Mouse (Mus musculus): Measurements from ENCODE around the gene Fam89b. TPM values are rescaled to one million over a fixed set of nuclear protein-coding genes. Genes with fewer than 3 reads are reported as not detected.

Gene Fam89b
- polyA plus RNA-seq (2014; fragmentation: Illumina TruSeq; extraction: RNeasy Lipid Tissue Mini Kit (QIAGEN cat#74804); ENCODE audit: low read depth, low replicate concordance) = not detected

DNA sequence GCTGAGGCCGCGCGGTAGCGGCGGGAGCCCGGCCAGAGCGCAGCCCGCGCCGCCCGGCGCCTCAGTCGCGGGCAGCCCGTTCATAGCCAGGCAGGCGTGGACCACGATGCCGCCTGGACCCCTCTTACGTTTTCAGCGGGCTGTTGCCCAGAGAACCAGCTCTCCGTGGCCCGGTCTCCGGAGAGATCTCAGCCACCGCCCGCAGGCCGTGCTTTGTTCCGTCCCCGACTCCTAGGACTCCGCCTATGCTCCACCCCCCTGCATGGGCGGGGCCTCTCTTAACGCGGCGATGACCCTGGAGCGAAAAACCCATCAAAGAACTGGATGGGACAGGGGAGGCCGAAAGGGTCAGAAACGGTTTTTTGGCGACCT is at the start of gene Fam89b:
TSS of gene Fam89b (minus strand) at position 210 of the 372 bp plus-strand sequence.

DNA sequence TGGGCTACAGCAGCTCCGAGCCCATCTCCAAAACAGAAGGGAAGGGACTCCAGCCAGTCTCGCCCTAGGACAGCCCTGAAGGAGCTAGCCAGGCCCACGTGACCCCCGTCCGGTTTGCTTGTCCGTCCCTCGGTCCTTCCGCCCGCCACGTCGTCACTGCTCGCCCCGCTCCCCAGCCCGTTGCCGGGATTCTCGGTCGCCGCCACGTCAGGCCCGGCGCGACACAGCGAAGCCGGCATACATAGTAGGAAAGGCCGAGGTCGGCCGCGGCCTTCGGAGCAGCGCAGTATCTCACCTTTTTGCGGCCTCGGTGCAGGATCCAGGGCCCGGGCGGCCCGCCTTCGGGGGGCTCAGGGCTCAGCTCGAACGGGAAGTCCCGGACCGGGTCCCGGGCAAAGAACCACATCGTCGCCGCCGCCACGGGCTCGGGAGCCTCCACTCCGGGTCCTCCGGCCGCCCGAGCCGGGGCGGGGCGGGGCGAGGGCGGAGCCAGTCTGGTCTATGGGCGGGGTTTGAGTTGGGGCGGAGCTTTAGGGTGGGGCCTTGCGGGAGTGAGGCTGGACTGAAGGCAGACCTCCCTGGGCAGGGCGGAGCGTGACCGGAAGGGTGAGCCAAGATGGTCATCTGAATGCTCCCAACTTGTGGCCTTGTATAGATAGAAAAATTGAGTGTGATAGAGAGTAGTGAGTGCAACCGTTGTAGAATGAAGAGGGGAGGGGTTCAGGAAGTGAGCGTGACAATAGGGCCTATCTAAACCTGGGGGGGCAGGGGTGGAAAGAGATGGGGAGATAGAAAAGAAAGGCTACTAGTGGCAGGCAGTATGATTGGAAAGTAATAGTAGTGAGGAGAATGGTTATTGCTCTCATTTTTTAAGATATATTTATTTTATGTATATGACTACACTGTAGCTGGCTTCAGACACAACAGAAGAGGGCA is 41.7 kb upstream of the Fam89b start, which contains the start of gene Scyl1:
TSS of gene Scyl1 (minus strand) at position 495 of the 936 bp plus-strand sequence.

DNA sequence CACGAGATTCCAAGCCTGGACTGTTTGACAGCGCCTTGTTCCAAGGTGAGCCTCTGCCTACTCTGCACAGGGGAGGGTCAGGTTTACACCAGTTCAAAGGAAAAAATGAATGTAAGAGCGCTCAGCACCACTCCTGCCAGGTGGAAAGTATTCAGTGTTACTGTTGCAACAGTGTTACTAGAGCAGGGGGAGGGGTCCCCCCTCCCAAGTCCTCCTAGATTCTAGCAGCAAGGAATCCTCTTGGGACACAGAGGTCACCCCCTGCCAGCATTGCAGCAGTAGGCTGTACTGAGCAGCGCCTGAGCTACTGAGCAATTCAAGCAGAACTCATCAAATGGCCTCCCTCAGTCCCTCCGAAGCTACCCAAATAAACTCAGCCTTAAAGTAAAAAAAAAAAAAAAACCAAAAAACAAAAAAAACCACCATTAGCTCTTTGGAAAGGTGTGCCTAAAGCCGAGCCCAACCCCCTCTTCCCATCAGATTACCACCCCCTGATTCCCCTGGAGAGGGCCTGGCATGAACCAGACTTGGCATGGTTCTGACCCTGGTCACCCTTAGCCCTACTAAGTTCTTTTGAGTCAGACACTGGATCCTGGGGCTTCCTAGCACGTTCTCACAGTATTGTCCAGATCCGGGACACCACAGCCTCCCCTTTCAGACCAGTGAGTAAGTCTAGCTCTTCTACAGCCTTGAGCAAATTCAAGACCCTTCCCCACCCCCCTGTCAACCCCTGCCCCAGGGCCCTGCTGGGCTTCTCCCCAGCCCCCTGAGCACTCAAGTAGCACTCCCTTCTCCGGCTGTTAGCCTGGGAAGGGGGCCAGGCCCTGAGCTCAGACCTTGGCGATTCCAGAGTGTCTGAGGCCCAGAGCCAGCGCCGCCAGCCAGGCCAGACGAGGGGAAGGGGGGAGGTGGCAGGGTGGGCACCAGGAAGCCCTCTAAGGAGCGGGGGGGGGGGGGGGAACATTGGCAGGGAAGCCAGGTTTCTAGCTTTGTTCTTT is 11.2 kb upstream of the Fam89b start, which contains the start of gene Ltbp3:
TSS of gene Ltbp3 (plus strand) at position 585 of the 998 bp plus-strand sequence.

DNA sequence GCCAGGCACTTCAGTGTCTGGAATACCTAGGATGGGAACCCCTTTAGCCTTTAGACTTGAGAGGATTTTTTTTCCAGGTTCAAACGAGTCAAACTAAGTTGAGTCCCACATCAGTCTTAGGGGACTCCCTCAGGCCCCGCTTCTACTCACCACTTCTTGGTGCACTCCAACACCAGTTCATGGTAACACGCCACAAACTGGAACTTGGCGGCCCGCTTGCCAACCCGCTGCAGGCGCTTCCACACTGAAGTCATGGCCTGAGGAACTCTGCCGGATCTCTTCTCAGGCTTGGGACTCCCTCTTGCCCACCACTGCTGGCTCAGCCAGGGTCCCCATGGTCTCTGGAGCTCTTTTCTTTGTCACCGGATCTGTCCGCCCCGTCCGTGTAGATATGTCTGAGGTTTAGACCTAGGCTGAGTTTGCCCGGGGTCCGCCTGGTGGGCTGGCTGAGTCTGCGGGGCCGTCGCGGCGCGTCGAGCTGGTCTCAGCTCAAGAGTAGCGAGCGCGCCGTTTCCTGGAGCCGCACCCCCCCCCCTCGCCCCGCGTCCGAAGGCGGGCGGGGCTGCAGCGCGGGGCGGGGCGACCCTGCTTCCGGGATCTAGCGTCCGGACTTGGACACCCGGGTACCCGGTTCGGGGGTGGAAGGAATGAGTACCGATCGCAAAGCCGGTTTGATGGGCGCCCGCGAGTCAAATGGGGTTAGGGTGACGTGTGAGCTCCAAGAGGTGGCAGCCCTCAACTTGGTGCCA is 3.5 kb downstream of the Fam89b start, which contains the start of gene Ehbp1l1:
TSS of gene Ehbp1l1 (minus strand) at position 551 of the 749 bp plus-strand sequence.

GRCm38 (mm10) chr19:5704163-5704800 is 25.2 kb downstream of the Fam89b start, which contains the start of gene Kcnk7:
TSS of gene Kcnk7 (plus strand) at chr19:5704367.

GRCm38 (mm10) chr19:5688200-5689087 is 41.0 kb downstream of the Fam89b start, which contains the start of the genes Map3k11 and Pcnx3:
TSS of gene Map3k11 (plus strand) at chr19:5688742.
TSS of gene Pcnx3 (minus strand) at chr19:5688908.

Other genes with a start within 250 kb of the Fam89b start
- gene Mus81, start 241.3 kb downstream of the Fam89b start, polyA plus RNA-seq (2014; fragmentation: Illumina TruSeq; extraction: RNeasy Lipid Tissue Mini Kit (QIAGEN cat#74804); ENCODE audit: low read depth, low replicate concordance) = 2.1 TPM
- gene Cfl1, start 239.2 kb downstream of the Fam89b start, polyA plus RNA-seq (2014; fragmentation: Illumina TruSeq; extraction: RNeasy Lipid Tissue Mini Kit (QIAGEN cat#74804); ENCODE audit: low read depth, low replicate concordance) = 227 TPM
- not detected for gene 1700020D05Rik, start 225.9 kb downstream of the Fam89b start, polyA plus RNA-seq (2014; fragmentation: Illumina TruSeq; extraction: RNeasy Lipid Tissue Mini Kit (QIAGEN cat#74804); ENCODE audit: low read depth, low replicate concordance)
- 0.58 TPM for gene Snx32, start 219.1 kb downstream of the Fam89b start, polyA plus RNA-seq (2014; fragmentation: Illumina TruSeq; extraction: RNeasy Lipid Tissue Mini Kit (QIAGEN cat#74804); ENCODE audit: low read depth, low replicate concordance)
- not detected for gene Ovol1, start 169.0 kb downstream of the Fam89b start, polyA plus RNA-seq (2014; fragmentation: Illumina TruSeq; extraction: RNeasy Lipid Tissue Mini Kit (QIAGEN cat#74804); ENCODE audit: low read depth, low replicate concordance)
- gene Ap5b1, start 161.6 kb downstream of the Fam89b start, polyA plus RNA-seq (2014; fragmentation: Illumina TruSeq; extraction: RNeasy Lipid Tissue Mini Kit (QIAGEN cat#74804); ENCODE audit: low read depth, low replicate concordance) = not detected
- 1.9 TPM for gene Rnaseh2c, start 127.8 kb downstream of the Fam89b start, polyA plus RNA-seq (2014; fragmentation: Illumina TruSeq; extraction: RNeasy Lipid Tissue Mini Kit (QIAGEN cat#74804); ENCODE audit: low read depth, low replicate concordance)
- gene Kat5, start 119.4 kb downstream of the Fam89b start, polyA plus RNA-seq (2014; fragmentation: Illumina TruSeq; extraction: RNeasy Lipid Tissue Mini Kit (QIAGEN cat#74804); ENCODE audit: low read depth, low replicate concordance) = 29.7 TPM
- gene Rela, start 92.2 kb downstream of the Fam89b start, polyA plus RNA-seq (2014; fragmentation: Illumina TruSeq; extraction: RNeasy Lipid Tissue Mini Kit (QIAGEN cat#74804); ENCODE audit: low read depth, low replicate concordance) = 2.9 TPM
- gene Sipa1, start 65.9 kb downstream of the Fam89b start, polyA plus RNA-seq (2014; fragmentation: Illumina TruSeq; extraction: RNeasy Lipid Tissue Mini Kit (QIAGEN cat#74804); ENCODE audit: low read depth, low replicate concordance) = 1.3 TPM
- gene Map3k11, start 40.9 kb downstream of the Fam89b start, polyA plus RNA-seq (2014; fragmentation: Illumina TruSeq; extraction: RNeasy Lipid Tissue Mini Kit (QIAGEN cat#74804); ENCODE audit: low read depth, low replicate concordance) = 2.2 TPM
- gene Pcnx3, start 40.7 kb downstream of the Fam89b start, polyA plus RNA-seq (2014; fragmentation: Illumina TruSeq; extraction: RNeasy Lipid Tissue Mini Kit (QIAGEN cat#74804); ENCODE audit: low read depth, low replicate concordance) = 0.70 TPM
- not detected for gene Kcnk7, start 25.3 kb downstream of the Fam89b start, polyA plus RNA-seq (2014; fragmentation: Illumina TruSeq; extraction: RNeasy Lipid Tissue Mini Kit (QIAGEN cat#74804); ENCODE audit: low read depth, low replicate concordance)
- gene Ehbp1l1, start 3.3 kb downstream of the Fam89b start, polyA plus RNA-seq (2014; fragmentation: Illumina TruSeq; extraction: RNeasy Lipid Tissue Mini Kit (QIAGEN cat#74804); ENCODE audit: low read depth, low replicate concordance) = 3.7 TPM
- 17.7 TPM for gene Ltbp3, start 11.3 kb upstream of the Fam89b start, polyA plus RNA-seq (2014; fragmentation: Illumina TruSeq; extraction: RNeasy Lipid Tissue Mini Kit (QIAGEN cat#74804); ENCODE audit: low read depth, low replicate concordance)
- 1.6 TPM for gene Scyl1, start 41.8 kb upstream of the Fam89b start, polyA plus RNA-seq (2014; fragmentation: Illumina TruSeq; extraction: RNeasy Lipid Tissue Mini Kit (QIAGEN cat#74804); ENCODE audit: low read depth, low replicate concordance)
- 4.1 TPM for gene Frmd8, start 145.6 kb upstream of the Fam89b start, polyA plus RNA-seq (2014; fragmentation: Illumina TruSeq; extraction: RNeasy Lipid Tissue Mini Kit (QIAGEN cat#74804); ENCODE audit: low read depth, low replicate concordance)
- gene Slc25a45, start 148.2 kb upstream of the Fam89b start, polyA plus RNA-seq (2014; fragmentation: Illumina TruSeq; extraction: RNeasy Lipid Tissue Mini Kit (QIAGEN cat#74804); ENCODE audit: low read depth, low replicate concordance) = 3.4 TPM
- gene Tigd3, start 164.5 kb upstream of the Fam89b start, polyA plus RNA-seq (2014; fragmentation: Illumina TruSeq; extraction: RNeasy Lipid Tissue Mini Kit (QIAGEN cat#74804); ENCODE audit: low read depth, low replicate concordance) = not detected
- 8.1 TPM for gene Dpf2, start 183.4 kb upstream of the Fam89b start, polyA plus RNA-seq (2014; fragmentation: Illumina TruSeq; extraction: RNeasy Lipid Tissue Mini Kit (QIAGEN cat#74804); ENCODE audit: low read depth, low replicate concordance)
- 1.7 TPM for gene Cdc42ep2, start 195.2 kb upstream of the Fam89b start, polyA plus RNA-seq (2014; fragmentation: Illumina TruSeq; extraction: RNeasy Lipid Tissue Mini Kit (QIAGEN cat#74804); ENCODE audit: low read depth, low replicate concordance)
- gene Pola2, start 234.5 kb upstream of the Fam89b start, polyA plus RNA-seq (2014; fragmentation: Illumina TruSeq; extraction: RNeasy Lipid Tissue Mini Kit (QIAGEN cat#74804); ENCODE audit: low read depth, low replicate concordance) = 3.7 TPM

Measured in adrenal gland, adult 10 weeks (tissue).